Mouse (Mus musculus) natural killer cell, adult 2 months (primary cell): ENCODE data around the gene Fbxw5.

Experiments used
- DNase-seq, 2 experiments: peaks; one replicate each; pipeline ENCODE4 v3.0.0; 2022; ENCODE audit warnings: low spot score in 2 of 2

Fbxw5 gene

DNA sequence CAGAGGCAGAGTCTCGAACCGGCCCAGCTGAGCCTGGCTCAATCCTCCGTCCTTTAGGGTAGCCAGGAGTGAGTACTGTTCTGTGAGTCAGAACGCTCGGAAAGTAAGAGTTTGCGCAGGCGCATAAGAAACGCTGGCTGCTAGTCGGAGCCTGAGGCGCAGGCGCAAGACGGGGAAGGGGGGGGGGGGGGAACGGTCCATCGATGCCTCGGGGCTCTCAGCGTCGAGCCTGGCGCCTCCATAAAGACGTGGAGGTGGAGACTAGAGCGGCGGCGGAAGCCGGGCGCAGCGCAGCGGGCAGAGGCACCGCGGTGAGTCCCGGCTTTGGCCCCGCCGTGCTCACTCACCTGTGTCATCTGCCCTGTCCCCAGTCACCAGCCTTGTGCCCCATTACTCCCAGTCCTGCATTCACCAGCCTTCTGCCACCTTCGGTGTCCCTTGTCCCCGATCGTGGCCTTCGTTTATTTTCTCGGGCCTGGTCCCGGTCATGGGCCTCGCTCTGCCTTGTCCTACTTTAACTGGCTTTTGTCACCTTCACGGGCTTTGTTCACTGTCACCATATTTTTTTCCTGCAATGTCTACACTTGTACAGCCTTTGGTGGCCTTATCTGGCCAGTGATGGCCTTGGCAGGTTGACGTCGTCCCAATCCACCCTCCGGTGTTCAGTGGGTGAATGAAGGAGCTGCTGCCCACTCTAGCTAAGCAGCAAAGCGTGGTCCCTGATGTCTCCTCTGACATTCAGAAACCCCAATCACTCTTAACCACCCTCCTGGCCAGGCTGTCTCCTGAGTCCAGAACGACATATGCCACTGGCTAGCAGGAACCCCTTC, at the start of gene Fbxw5:
Fbxw5 (plus strand) TSS at position 175 of the 830 bp plus-strand sequence.
- peak; percentile 76 to 80 for DNase-seq

- DNase-seq = no peak
Observed at GRCm38 (mm10) chr2:25450853-25451647, 49.5 kb upstream of the Fbxw5 start.

- DNase-seq = no peak
Observed at GRCm38 (mm10) chr2:25452951-25453350, 47.6 kb upstream of the Fbxw5 start.

DNA sequence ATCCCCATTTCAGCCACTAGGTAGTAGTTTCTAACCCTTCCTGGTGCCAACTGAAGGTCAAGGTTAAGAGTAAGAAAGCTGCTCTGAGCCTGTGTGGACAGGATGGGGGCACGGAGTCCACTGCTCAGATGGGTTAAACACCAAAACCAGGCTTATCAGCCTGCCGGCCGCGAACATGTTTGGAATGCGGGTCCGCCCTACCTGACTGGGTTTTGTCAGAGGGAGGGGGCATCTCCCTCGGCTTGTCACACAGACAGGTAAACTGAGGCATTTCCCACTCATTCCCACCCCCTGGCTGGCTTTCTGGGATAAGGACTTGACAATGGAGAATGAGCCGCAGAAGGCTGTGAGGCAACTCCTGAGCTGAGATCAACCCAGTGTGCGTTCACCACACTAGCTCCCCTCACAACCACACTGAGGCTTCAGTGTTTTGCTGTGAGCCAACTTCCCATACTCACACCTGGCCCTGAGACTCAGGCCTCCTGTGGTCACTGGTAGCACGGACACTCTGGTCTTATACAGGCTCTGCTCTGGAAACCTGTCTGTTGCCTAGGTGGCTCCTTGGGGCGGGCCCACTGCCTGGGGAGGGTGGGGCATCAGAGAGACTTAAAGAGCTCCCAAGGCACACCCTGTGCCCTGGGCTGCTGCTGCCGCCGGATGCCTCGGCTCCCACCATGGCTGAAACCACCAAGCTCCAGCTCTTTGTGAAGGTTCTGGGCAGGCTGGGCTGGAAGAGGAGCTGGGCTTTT, 44.2 kb upstream of the Fbxw5 start, which contains the start of gene Clic3:
Clic3 (plus strand) TSS at position 634 of the 749 bp plus-strand sequence.
- no peak for DNase-seq

DNA sequence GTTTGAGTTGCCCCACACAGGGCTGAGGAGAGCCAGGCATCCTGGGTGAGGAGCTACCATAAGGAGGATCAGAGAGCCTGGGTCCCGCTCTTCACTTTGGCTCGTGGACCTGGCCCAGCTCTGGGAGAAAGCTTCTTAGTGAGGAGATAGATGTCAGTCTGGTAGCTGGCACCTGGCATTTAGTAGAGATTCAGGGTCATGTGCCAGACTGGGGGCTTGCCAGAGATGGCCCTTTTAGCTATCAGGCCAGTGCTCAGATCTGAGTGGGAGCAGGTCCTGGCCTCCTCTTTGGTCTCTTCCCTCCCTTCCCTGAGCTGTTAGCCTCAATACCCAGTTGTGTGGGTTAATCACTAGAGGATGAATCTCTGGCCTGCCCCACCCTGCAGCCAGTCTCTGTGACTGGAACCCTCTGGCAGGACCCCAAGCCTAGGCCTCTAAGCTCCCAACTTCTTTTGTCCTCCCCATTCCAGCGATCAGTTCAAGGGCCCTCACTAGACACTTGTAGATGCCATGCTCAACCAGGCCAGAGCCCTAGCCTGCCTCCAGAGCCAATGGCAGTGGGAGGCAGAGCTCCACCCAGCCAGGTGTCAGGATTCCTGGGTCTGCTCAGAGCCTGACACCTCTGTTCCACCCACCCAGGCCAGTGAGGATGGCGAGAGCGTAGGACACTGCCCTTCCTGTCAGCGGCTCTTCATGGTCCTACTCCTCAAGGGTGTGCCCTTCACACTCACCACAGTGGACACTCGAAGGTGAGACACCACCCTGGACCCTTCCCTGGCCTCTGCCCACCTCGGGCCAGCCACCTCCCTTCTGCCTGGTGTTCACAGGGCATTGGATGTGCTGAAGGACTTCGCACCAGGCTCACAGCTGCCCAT, 43.3 kb upstream of the Fbxw5 start:
- DNase-seq = no peak

GRCm38 (mm10) chr2:25458911-25459310, 41.6 kb upstream of the Fbxw5 start:
- no peak for DNase-seq

- peak in 1 of 2 experiments; percentile 6 for DNase-seq
Observed at GRCm38 (mm10) chr2:25460135-25460534, 40.4 kb upstream of the Fbxw5 start.

- DNase-seq = peak; percentile 96 to 97
Observed at GRCm38 (mm10) chr2:25460551-25461309, 39.8 kb upstream of the Fbxw5 start, which contains the start of gene Paxx. Gene Paxx, minus strand, starts transcription at chr2:25461094.

- DNase-seq = no peak
Observed at GRCm38 (mm10) chr2:25461407-25461806, 39.1 kb upstream of the Fbxw5 start.

DNA sequence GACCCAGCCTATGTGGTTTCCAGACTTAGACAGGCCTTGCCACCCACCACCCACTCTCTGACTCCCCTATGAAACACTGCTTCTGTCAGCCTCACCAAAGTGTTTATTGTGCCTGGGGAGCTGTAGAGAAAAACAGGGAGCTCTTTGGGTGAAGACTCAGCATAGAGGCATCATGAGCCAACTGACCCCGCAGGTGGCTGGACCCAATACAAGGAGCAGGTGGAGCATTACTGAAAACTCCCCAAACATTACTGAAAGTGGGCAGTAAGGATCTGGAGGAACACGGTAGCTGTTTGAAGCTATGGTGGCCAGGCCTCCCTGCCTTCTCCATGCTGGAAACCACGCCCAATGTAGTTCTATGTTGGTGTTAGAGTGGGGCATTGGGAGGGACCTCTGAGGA, 36.9 kb upstream of the Fbxw5 start:
- DNase-seq = no peak

- DNase-seq = no peak
Observed at GRCm38 (mm10) chr2:25465256-25465655, 35.3 kb upstream of the Fbxw5 start.

DNA sequence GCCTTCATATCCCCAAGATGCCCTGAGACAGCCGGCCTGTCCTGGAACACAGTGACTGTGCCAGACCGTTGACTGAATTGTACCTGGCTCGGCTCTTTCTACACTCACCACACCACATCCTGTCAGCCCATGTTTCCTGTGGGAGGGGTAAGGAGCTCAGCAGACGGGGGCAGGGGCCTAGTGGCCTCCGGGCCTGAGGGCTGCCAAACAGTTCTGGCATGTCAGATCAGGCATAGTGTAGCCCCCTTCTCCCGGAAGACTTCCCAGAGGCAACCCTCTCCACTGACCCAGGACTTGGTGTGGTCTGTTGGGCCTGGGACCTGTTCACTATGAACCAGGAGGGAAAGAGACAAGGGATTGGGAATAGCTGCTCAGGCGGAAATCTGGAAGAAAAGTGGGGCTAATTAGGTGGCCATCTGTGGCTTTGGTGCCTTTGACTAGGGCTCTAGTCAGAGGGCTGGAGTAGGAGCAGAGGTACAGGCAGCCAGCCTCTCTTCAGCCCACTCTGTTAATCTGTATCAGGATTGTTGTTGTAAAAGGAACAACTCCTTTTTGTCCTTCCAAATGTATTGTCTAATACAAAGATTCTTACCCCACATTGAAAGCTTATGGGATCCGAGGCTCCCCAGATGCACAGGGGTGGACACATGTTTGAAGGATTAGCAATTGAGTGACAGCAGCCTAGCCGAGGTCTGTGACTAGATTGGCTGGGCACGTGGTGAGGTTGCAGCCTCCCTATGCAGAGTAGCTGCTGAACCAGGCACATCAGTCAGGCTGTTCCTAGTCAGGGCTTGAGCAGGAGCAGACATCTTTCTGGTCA, 34.5 kb upstream of the Fbxw5 start:
- peak; percentile 78 to 80 for DNase-seq

DNA sequence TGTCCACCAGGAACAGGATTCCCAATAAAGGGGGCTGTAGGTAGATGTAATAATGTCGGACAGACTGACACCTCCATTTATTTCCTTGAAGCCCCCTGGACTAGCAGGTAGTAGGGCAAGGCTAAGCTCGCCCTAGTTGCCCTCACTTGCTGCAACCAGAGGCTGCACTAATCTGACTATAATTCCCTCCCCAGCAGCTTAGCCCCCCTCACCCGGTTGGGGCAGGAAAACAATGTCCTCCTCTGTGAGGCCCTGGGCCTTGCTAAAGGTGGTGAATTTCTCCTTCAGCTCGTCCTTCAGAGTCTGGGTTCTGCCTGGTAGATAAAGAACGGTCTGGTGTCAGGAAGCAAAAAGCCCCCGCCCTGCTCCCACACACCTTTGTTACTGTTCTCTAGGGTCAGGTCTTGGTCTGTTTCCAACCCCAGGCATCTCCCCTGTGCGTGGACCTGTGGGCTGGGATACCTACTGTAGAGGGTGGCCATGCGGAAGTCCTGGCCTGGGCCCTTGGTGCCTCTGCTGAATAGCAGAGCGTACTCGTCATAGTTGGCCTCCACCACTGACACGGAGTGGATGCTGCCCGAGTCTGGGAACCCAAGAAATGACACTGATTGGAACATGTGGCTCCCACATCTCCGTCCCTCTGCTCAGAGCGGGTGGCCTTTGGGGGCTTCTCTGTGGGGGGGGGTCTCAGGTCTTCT, 32.8 kb upstream of the Fbxw5 start:
- no peak for DNase-seq

- no peak for DNase-seq
Observed at GRCm38 (mm10) chr2:25468962-25469915, 31.3 kb upstream of the Fbxw5 start.

GRCm38 (mm10) chr2:25469969-25470368, 30.6 kb upstream of the Fbxw5 start, which contains the start of gene Ptgds:
Gene Ptgds, minus strand, starts transcription at chr2:25470046.
- no peak for DNase-seq

DNA sequence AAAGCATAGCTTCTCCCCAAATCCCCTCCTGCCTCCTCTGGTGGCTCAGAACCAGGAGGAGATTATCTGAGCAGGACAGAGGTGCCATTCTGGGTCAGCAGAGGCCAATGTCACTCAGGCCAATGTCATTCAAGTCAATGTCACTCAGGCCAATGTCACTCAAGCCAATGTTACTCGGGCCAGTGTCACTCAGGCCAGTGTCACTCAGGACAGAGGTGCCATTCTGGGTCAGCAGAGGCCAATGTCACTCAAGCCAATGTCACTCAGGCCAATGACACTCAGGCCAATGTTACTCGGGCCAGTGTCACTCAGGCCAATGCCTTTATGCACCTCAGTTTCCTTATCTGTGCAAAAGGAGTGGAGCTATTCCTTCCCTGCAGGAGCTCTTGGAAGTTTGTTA, 28.0 kb upstream of the Fbxw5 start:
- DNase-seq = no peak

DNA sequence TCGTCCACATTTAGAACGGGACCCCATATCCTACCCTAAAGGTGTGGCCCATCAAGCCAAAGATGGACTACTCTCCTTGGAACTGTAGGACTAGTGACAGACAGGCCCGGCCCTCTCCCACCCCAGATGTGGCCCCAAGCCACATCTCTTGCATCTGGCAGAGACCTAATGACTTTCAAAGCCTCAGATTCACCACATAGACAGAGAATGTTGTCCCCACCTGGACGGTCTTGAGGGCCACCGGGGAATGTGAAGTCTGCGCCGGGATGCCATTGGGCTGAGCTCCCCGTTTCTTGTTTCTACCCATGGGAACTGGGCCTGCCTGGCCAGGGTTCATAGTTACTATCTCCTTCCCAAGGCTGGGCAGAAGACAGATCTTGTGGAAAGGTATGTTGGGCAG, 23.0 kb upstream of the Fbxw5 start:
- no peak for DNase-seq
